Mouse (Mus musculus): Measurements from ENCODE around the gene Brd7. TPM values are rescaled to one million over a fixed set of nuclear protein-coding genes. Genes with fewer than 3 reads are reported as not detected.

Brd7 gene
- polyA plus RNA-seq, 1 experiment from 2014 or later: 88.9 TPM

DNA sequence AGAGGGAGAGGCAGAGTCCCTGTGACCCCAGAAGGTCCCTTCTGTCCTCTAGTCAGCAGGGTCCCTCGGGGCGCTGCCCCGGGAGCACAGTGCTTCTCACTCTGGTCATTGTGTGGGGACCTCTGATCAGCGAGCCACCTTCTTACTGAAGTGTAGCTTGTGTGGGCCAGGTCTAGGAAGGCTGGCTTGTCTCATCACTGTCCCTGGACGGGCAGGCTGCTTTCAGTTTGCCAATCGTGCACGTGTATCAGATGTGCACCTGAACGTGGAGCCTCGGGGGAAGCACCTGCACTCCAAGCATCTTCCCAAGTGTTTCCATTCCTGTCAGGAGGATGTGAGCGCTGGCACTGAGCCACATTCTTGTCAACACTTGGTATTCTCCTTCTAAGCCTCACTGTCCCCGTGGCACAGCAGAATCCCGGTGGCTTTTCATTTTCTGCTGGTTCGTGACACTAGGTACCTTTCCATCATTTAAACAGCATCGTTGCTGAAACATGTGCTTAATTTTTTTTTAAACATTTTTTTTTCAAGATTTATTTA lies 75.5 kb downstream of the Brd7 start:
- ATAC-seq (ENCODE audit: low FRiP score, low TSS enrichment): no peak
- Histone ChIP-seq H3K4me1 (ENCODE audit: control insufficient read depth, insufficient read depth, low read length) (no peaks in the 10 kb centered on the region), H3K4me2 (replicated peaks; ENCODE audit: low read depth, low read length) (no peak overlapping the region), H3K9me3 (ENCODE audit: control insufficient read depth, low read length) (no peaks in the 10 kb centered on the region), H3K27me3 (ENCODE audit: control insufficient read depth, insufficient read depth, low read length) (no peaks in the 10 kb centered on the region), H3K36me3 (ENCODE audit: control insufficient read depth, insufficient read depth, low read length) (no peaks in the 10 kb centered on the region), H3K27ac (ENCODE audit: low read depth, low read length) (no peak overlapping the region), H3K4me3 (ENCODE audit: low read length) (no peak overlapping the region), H3K9ac (ENCODE audit: low read depth, low read length) (no peak overlapping the region)
- 90% methylated on average over 14 of the region's 14 CpGs for WGBS

DNA sequence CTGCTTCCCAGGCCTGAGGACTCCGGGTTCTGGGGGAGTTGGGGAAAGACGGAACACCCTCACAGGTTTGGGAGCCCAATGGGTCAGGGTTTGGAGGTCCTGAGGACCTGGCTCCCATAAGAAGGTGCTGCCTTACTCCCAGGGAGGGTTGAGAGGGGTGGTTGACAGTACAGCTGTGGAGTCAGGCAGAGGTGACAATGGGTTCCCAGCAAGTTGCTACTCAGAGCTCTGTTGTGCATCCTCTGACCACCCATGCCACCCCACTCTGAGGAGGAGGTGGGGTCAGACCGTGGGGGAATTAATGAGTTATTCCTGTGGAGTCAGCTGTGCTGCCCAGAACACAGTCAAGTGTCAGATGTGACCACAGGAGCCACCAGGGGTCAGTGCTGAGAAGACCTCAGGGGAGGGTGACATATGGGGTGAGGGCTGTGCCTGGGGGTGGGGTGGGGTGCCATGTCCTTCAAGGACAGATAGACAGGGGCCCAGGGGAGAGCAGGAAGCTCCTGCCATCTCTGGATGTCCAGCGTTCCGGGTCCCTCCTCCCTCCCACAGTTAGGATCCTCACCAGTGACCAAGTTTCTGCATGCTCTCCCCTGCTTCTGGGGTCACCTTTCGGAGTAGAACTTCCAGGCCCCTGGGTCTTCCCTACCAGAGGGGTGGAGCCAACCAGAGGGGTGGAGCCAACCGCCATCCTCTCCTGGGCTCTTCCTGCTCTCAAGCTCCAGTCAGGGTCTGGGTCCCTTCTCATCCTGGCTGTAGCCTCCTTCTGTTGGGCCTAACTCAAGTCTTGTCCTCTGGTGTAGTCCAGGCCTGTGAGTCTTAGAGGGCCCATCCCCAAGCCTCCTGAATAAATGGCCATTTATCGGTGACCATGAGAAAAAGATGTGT lies 76.3 kb downstream of the Brd7 start:
- Histone ChIP-seq H3K27ac (ENCODE audit: low read depth, low read length) (no peak overlapping the region), H3K36me3 (ENCODE audit: control insufficient read depth, insufficient read depth, low read length) (no peaks in the 10 kb centered on the region), H3K9ac (ENCODE audit: low read depth, low read length) (no peak overlapping the region), H3K4me2 (replicated peaks; ENCODE audit: low read depth, low read length) (no peak overlapping the region), H3K4me1 (ENCODE audit: control insufficient read depth, insufficient read depth, low read length) (no peaks in the 10 kb centered on the region), H3K27me3 (ENCODE audit: control insufficient read depth, insufficient read depth, low read length) (no peaks in the 10 kb centered on the region), H3K4me3 (ENCODE audit: low read length) (no peak overlapping the region), H3K9me3 (ENCODE audit: control insufficient read depth, low read length) (no peaks in the 10 kb centered on the region)
- WGBS: 83% methylated on average over 8 of the region's 8 CpGs
- no peak for ATAC-seq (ENCODE audit: low FRiP score, low TSS enrichment)

DNA sequence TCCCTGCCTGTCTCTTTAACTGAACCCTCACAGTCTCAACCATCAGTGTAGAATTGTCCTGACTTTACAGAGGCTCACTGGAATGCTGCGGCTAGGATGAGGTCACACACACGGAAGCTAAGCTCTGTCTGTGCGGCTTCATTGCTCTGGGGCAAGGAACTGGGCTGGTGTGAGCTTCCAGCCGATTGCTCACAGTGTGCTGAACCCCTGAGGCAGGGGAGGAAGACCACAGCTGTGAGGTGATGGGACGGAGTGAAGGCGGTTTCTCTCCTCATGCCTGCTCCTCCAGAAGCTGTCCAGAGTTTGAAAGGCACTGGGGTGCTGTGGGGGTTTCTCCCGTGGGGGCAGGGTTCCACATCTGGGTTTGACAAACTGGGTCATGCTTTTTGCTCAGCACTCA lies 77.3 kb downstream of the Brd7 start:
- WGBS: 48% methylated on average over 7 of the region's 7 CpGs
- Histone ChIP-seq H3K4me1 (ENCODE audit: control insufficient read depth, insufficient read depth, low read length) (no peaks in the 10 kb centered on the region), H3K9ac (ENCODE audit: low read depth, low read length) (no peak overlapping the region), H3K36me3 (ENCODE audit: control insufficient read depth, insufficient read depth, low read length) (no peaks in the 10 kb centered on the region), H3K9me3 (ENCODE audit: control insufficient read depth, low read length) (no peaks in the 10 kb centered on the region), H3K4me3 (ENCODE audit: low read length) (no peak overlapping the region), H3K27me3 (ENCODE audit: control insufficient read depth, insufficient read depth, low read length) (no peaks in the 10 kb centered on the region), H3K4me2 (replicated peaks; ENCODE audit: low read depth, low read length) (no peak overlapping the region), H3K27ac (ENCODE audit: low read depth, low read length) (no peak overlapping the region)
- ATAC-seq (ENCODE audit: low FRiP score, low TSS enrichment): no peak

DNA sequence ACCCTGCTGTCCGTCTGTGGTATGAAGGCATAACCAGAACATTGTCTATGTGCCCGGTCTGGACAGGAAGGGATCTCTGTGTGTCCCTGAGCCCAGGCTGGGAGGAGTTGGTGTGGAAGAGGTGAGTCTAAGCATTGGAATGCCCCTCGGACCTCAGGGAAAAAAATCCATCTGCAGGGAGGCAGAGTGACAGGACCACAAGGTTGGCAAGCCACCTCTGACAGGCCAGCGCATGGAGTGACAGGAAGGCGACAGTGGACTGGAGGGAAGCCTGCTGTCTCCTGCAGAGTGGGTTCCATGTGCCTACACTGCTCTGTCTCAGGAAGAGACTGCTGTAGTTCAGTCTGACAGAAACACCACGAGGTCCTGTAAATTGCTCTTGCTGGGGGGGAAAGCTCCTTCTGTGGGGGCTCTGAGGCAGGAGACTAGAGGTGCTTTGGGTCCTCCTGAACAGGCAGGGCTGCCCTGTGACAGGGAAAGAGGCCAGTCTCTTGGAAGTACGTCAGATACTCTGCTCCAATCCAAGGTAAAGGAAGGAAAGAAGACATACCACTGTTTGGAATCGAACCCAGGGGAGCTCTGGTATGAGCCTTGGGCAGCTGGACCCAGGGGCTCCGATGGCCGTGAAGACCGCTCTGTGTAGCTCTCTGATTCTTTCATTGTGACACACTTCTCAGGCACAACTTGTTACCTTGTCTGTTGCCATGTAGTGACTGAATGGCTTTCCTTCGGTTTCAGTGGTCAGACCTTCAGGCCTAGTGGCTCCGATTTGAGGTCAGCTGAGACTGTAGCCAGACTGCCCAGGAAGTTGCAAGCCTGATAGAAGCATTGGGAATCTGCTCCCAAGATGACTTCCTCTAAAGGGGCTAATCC lies 78.5 kb downstream of the Brd7 start:
- WGBS: 88% methylated on average over 13 of the region's 13 CpGs
- H3K4me2 ChIP-seq (replicated peaks; ENCODE audit: low read depth, low read length): no peak overlapping the region

DNA sequence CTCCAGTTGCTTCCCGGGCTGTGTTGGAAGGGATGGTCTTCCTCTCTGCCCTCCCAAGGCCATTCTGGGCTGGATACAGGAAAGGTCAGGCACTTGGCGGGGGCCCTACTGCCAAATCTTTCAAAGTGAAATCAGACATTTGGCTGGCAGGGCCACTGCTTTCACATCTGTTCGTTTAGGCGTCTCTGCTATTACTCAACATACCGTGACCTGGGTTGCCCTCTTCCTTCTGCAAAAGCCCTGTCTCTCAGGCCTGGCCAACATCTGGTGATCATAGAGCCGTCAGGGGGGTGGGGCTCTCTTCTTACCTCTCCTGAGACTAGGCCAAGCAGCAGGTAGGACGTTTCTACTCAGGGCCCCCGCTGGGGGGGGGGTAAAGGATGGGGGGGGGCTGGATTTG lies 79.3 kb downstream of the Brd7 start:
- no peak overlapping the region for H3K4me3 ChIP-seq (ENCODE audit: low read length)
- no peaks in the 10 kb centered on the region for H3K4me1 ChIP-seq (ENCODE audit: control insufficient read depth, insufficient read depth, low read length)
- H3K36me3 ChIP-seq (ENCODE audit: control insufficient read depth, insufficient read depth, low read length): no peaks in the 10 kb centered on the region
- no peaks in the 10 kb centered on the region for H3K9me3 ChIP-seq (ENCODE audit: control insufficient read depth, low read length)
- no peak overlapping the region for H3K4me2 ChIP-seq (replicated peaks; ENCODE audit: low read depth, low read length)
- no peak for ATAC-seq (ENCODE audit: low FRiP score, low TSS enrichment)
- H3K27me3 ChIP-seq (ENCODE audit: control insufficient read depth, insufficient read depth, low read length): no peaks in the 10 kb centered on the region
- H3K9ac ChIP-seq (ENCODE audit: low read depth, low read length): no peak overlapping the region
- 26% methylated on average over 8 of the region's 8 CpGs for WGBS
- no peak overlapping the region for H3K27ac ChIP-seq (ENCODE audit: low read depth, low read length)

More for the DNA sequence above, 78.5 kb downstream of the Brd7 start:
- Histone ChIP-seq H3K36me3 (ENCODE audit: control insufficient read depth, insufficient read depth, low read length) (no peaks in the 10 kb centered on the region), H3K9me3 (ENCODE audit: control insufficient read depth, low read length) (no peaks in the 10 kb centered on the region), H3K4me1 (ENCODE audit: control insufficient read depth, insufficient read depth, low read length) (no peaks in the 10 kb centered on the region), H3K27ac (ENCODE audit: low read depth, low read length) (no peak overlapping the region), H3K4me3 (ENCODE audit: low read length) (no peak overlapping the region), H3K27me3 (ENCODE audit: control insufficient read depth, insufficient read depth, low read length) (no peaks in the 10 kb centered on the region), H3K9ac (ENCODE audit: low read depth, low read length) (no peak overlapping the region)
- no peak for ATAC-seq (ENCODE audit: low FRiP score, low TSS enrichment)

Other genes with a start within 250 kb of the Brd7 start
- gene Cnep1r1, start 243.4 kb downstream of the Brd7 start, polyA plus RNA-seq (2014; fragmentation: Nextera tagmentation; extraction: Ambion mirVana): 35.6 and 94.4 TPM in 2 replicates
- 41.4 and 64.9 TPM in 2 replicates for gene Heatr3, start 224.3 kb downstream of the Brd7 start, polyA plus RNA-seq (2014; fragmentation: Nextera tagmentation; extraction: Ambion mirVana)
- 12.5 and 14.0 TPM in 2 replicates for gene Tent4b, start 163.0 kb downstream of the Brd7 start, polyA plus RNA-seq (2014; fragmentation: Nextera tagmentation; extraction: Ambion mirVana)
- gene Adcy7, start 89.8 kb downstream of the Brd7 start, polyA plus RNA-seq (2014; fragmentation: Nextera tagmentation; extraction: Ambion mirVana): 2.0 and 3.1 TPM in 2 replicates
- 52.4 and 60.9 TPM in 2 replicates for gene Nkd1, start 159.2 kb upstream of the Brd7 start, polyA plus RNA-seq (2014; fragmentation: Nextera tagmentation; extraction: Ambion mirVana)